Mouse (Mus musculus) embryonic fibroblast, embryonic 13.5 days (primary cell): ENCODE measurements at regions not wholly inside any gene's neighbourhood (a gene's known extent, or its start where the extent isn't known, plus 50 kb on each side); places are given as distances from the start of the nearest gene placed in this dataset.

Experiments used
- CTCF ChIP-seq: IDR thresholded peaks from 2 replicates; pipeline ENCODE4 v1.5.1; 2011; ENCODE audit warnings: mild to moderate bottlenecking, control low read depth, low read length, moderate library complexity, borderline replicate concordance; ENCODE audit not compliant: insufficient read depth
- POLR2A ChIP-seq: IDR thresholded peaks from 2 replicates; pipeline ENCODE4 v1.6.1; 2011; ENCODE audit warnings: low read depth, mild to moderate bottlenecking, control low read depth, low read length, moderate library complexity

DNA sequence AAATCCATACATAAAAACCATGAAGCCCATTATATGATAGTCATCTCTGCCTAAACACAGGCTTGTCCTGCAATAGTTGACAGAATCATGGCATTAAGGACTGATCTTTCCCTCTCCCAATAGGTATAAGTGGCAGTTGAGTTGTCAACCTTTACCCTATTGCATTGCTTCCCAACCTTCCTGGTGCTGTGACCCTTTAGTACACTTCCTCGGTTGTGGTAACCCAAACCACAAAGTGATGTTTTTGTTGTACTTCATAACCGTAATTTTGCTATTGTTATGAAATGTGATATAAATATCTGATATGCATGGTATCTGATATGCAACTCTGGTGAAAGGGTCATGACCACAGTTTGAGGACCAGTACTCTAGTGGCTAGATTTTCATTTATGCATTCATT is 61.4 kb downstream of the Gm4340 start:
- TF ChIP-seq CTCF (no peak), POLR2A (no peak)
